Mouse (Mus musculus): ENCODE measurements around the gene H2-Q1. TPM values are rescaled to one million over a fixed set of nuclear protein-coding genes. Genes with fewer than 3 reads are reported as not detected.

Gene H2-Q1
- polyA plus RNA-seq, 1 experiment from 2014 or later = not detected

DNA sequence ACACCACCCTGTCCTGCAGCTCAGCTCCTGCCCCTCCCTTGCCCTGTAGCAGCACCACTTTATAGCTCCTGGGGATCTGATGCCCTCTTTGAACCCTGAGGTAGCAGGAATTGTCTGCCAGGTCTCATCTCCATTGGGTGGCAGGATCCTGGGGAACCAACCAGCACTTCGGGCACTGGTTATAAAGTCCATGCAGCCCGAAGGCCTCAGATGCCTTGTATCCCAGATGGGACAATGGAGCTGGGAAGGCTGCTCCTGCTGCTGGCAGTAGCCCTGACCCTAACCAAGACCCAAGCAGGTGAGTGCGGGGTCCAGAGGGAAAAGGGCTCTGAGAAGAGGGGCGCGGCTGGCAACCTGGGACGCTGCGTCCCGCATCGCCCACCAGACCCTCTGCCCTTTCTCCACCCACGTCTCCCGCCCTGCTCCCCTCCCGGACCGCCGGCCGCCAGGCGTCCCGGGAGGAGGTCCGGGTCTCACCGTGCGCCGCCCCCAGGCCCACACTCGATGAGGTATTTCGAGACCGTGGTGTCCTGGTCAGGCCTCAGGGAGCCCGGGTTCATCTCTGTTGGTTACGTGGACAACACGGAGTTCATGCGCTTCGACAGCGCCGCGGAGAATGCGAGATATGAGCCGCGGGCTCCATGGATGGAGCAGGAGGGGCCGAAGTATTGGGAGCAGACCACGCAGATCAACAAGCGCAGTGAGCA is 38.7 kb downstream of the H2-Q1 start:
- no peaks in the 10 kb centered on the region for H3K36me3 ChIP-seq (ENCODE audit: control insufficient read depth, insufficient read depth, low read length)
- ATAC-seq (ENCODE audit: insufficient read depth, low FRiP score, low TSS enrichment) = no peak
- peak overlapping the region; percentile 71 for H3K4me2 ChIP-seq (ENCODE audit: low read depth)
- H3K9ac ChIP-seq (ENCODE audit: low read length) = peak overlapping the region; percentile 35
- H3K9me3 ChIP-seq (ENCODE audit: control insufficient read depth, low read length) = no peaks in the 10 kb centered on the region
- H3K4me3 ChIP-seq (ENCODE audit: low read depth, low read length) = peak overlapping the region; percentile 31
- 3% methylated on average over 38 of the region's 38 CpGs for WGBS
- DNase-seq (ENCODE audit: low spot score) = peak; percentile 16
- no peak overlapping the region for H3K27ac ChIP-seq (ENCODE audit: low read depth, low read length)
- peaks cover 5% of the 10 kb centered on the region; the same call in 1 of the 2 replicates for H3K27me3 ChIP-seq (ENCODE audit: control insufficient read depth, insufficient read depth, low read length)
- no peaks in the 10 kb centered on the region for H3K4me1 ChIP-seq (ENCODE audit: control insufficient read depth, insufficient read depth, low read length)

DNA sequence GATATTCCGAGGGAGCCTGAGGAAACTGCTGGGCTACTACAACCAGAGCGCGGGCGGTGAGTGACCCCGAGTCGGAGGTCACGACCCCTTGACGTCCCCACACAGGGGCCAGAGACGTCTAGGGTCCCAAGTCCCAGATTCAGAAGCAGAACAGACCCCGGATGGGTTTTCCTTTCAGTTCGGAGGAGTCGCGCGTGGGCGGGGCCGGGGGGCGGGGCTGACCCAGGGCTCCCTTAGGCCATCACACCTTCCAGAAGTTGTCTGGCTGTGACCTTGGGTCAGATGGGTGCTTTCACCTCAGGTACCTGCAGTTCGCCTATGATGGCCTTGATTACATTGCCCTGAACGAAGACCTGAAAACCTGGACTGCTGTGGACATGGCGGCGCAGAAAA is 39.3 kb downstream of the H2-Q1 start:
- WGBS = 22% methylated on average over 21 of the region's 21 CpGs
- peaks cover 5% of the 10 kb centered on the region; the same call in 1 of the 2 replicates for H3K27me3 ChIP-seq (ENCODE audit: control insufficient read depth, insufficient read depth, low read length)
- no peaks in the 10 kb centered on the region for H3K9me3 ChIP-seq (ENCODE audit: control insufficient read depth, low read length)
- no peaks in the 10 kb centered on the region for H3K36me3 ChIP-seq (ENCODE audit: control insufficient read depth, insufficient read depth, low read length)
- H3K27ac ChIP-seq (ENCODE audit: low read depth, low read length) = no peak overlapping the region
- H3K4me2 ChIP-seq (ENCODE audit: low read depth) = peak overlapping the region; percentile 71
- peak overlapping the region; percentile 35; the same call in 1 of the 2 replicates for H3K9ac ChIP-seq (ENCODE audit: low read length)
- DNase-seq (ENCODE audit: low spot score) = no peak
- no peaks in the 10 kb centered on the region for H3K4me1 ChIP-seq (ENCODE audit: control insufficient read depth, insufficient read depth, low read length)
- no peak for ATAC-seq (ENCODE audit: insufficient read depth, low FRiP score, low TSS enrichment)
- peak overlapping the region; percentile 31 for H3K4me3 ChIP-seq (ENCODE audit: low read depth, low read length)

Other genes starting within 250 kb of the H2-Q1 start
- gene Ly6g6e, start 243.5 kb upstream of the H2-Q1 start, polyA plus RNA-seq (2014; fragmentation: Nextera tagmentation; extraction: Ambion mirVana) = 0.39 and 0.46 TPM in 2 replicates
- 1.0 and 3.2 TPM in 2 replicates for gene Ly6g6d, start 242.3 kb upstream of the H2-Q1 start, polyA plus RNA-seq (2014; fragmentation: Nextera tagmentation; extraction: Ambion mirVana)
- 1.3 and 1.4 TPM in 2 replicates for gene Ly6g6f, start 234.8 kb upstream of the H2-Q1 start, polyA plus RNA-seq (2014; fragmentation: Nextera tagmentation; extraction: Ambion mirVana)
- gene Abhd16a, start 231.1 kb upstream of the H2-Q1 start, polyA plus RNA-seq (2014; fragmentation: Nextera tagmentation; extraction: Ambion mirVana) = 50.5 and 59.9 TPM in 2 replicates
- gene Ly6g5c, start 212.1 kb upstream of the H2-Q1 start, polyA plus RNA-seq (2014; fragmentation: Nextera tagmentation; extraction: Ambion mirVana) = not detected in 2 replicates
- gene Ly6g5b, start 205.0 kb upstream of the H2-Q1 start, polyA plus RNA-seq (2014; fragmentation: Nextera tagmentation; extraction: Ambion mirVana) = 0.45 and 0.78 TPM in 2 replicates
- 26.1 and 28.9 TPM in 2 replicates for gene Gpank1, start 198.9 kb upstream of the H2-Q1 start, polyA plus RNA-seq (2014; fragmentation: Nextera tagmentation; extraction: Ambion mirVana)
- 303 and 319 TPM in 2 replicates for gene Csnk2b, start 198.4 kb upstream of the H2-Q1 start, polyA plus RNA-seq (2014; fragmentation: Nextera tagmentation; extraction: Ambion mirVana)
- 7.0 and 7.6 TPM in 2 replicates for gene D17H6S53E, start 194.0 kb upstream of the H2-Q1 start, polyA plus RNA-seq (2014; fragmentation: Nextera tagmentation; extraction: Ambion mirVana)
- gene Apom, start 188.4 kb upstream of the H2-Q1 start, polyA plus RNA-seq (2014; fragmentation: Nextera tagmentation; extraction: Ambion mirVana) = 0.81 and 0.93 TPM in 2 replicates
- 99.4 and 105 TPM in 2 replicates for gene Bag6, start 185.2 kb upstream of the H2-Q1 start, polyA plus RNA-seq (2014; fragmentation: Nextera tagmentation; extraction: Ambion mirVana)
- gene Prrc2a, start 155.5 kb upstream of the H2-Q1 start, polyA plus RNA-seq (2014; fragmentation: Nextera tagmentation; extraction: Ambion mirVana) = 185 and 194 TPM in 2 replicates
- gene Aif1, start 144.3 kb upstream of the H2-Q1 start, polyA plus RNA-seq (2014; fragmentation: Nextera tagmentation; extraction: Ambion mirVana) = 4.1 and 6.7 TPM in 2 replicates
- 5.8 and 9.1 TPM in 2 replicates for gene Lst1, start 132.0 kb upstream of the H2-Q1 start, polyA plus RNA-seq (2014; fragmentation: Nextera tagmentation; extraction: Ambion mirVana)
- 0.27 TPM in 1 of 2 replicates, not detected in the other for gene Ltb, start 126.0 kb upstream of the H2-Q1 start, polyA plus RNA-seq (2014; fragmentation: Nextera tagmentation; extraction: Ambion mirVana)
- gene Tnf, start 118.4 kb upstream of the H2-Q1 start, polyA plus RNA-seq (2014; fragmentation: Nextera tagmentation; extraction: Ambion mirVana) = 0.16 TPM in 1 of 2 replicates, not detected in the other
- gene Lta, start 115.1 kb upstream of the H2-Q1 start, polyA plus RNA-seq (2014; fragmentation: Nextera tagmentation; extraction: Ambion mirVana) = 0.28 TPM in 1 of 2 replicates, not detected in the other
- gene Gm16181, start 99.6 kb upstream of the H2-Q1 start, polyA plus RNA-seq (2014; fragmentation: Nextera tagmentation; extraction: Ambion mirVana) = 0.50 TPM in 1 of 2 replicates, not detected in the other
- gene Atp6v1g2, start 86.7 kb upstream of the H2-Q1 start, polyA plus RNA-seq (2014; fragmentation: Nextera tagmentation; extraction: Ambion mirVana) = 14.1 and 16.8 TPM in 2 replicates
- gene Nfkbil1, start 84.6 kb upstream of the H2-Q1 start, polyA plus RNA-seq (2014; fragmentation: Nextera tagmentation; extraction: Ambion mirVana) = 4.7 and 5.0 TPM in 2 replicates
- 634 and 672 TPM in 2 replicates for gene Ddx39b, start 78.7 kb upstream of the H2-Q1 start, polyA plus RNA-seq (2014; fragmentation: Nextera tagmentation; extraction: Ambion mirVana)
- gene H2-D1, start 57.7 kb upstream of the H2-Q1 start, polyA plus RNA-seq (2014; fragmentation: Nextera tagmentation; extraction: Ambion mirVana) = 47.9 and 56.5 TPM in 2 replicates
- gene H2-Q2, start 21.8 kb downstream of the H2-Q1 start, polyA plus RNA-seq (2014; fragmentation: Nextera tagmentation; extraction: Ambion mirVana) = 1.3 TPM in 1 of 2 replicates, not detected in the other
- gene H2-Q4, start 59.2 kb downstream of the H2-Q1 start, polyA plus RNA-seq (2014; fragmentation: Nextera tagmentation; extraction: Ambion mirVana) = 1.6 and 2.3 TPM in 2 replicates
- gene H2-Q6, start 104.4 kb downstream of the H2-Q1 start, polyA plus RNA-seq (2014; fragmentation: Nextera tagmentation; extraction: Ambion mirVana) = 0.99 and 1.4 TPM in 2 replicates
- 11.2 and 12.5 TPM in 2 replicates for gene H2-Q7, start 118.8 kb downstream of the H2-Q1 start, polyA plus RNA-seq (2014; fragmentation: Nextera tagmentation; extraction: Ambion mirVana)
- gene H2-Q10, start 149.7 kb downstream of the H2-Q1 start, polyA plus RNA-seq (2014; fragmentation: Nextera tagmentation; extraction: Ambion mirVana) = 0.28 and 0.81 TPM in 2 replicates
- not detected in 2 replicates for gene Pou5f1, start 185.6 kb downstream of the H2-Q1 start, polyA plus RNA-seq (2014; fragmentation: Nextera tagmentation; extraction: Ambion mirVana)
- 46.8 and 54.8 TPM in 2 replicates for gene Tcf19, start 196.4 kb downstream of the H2-Q1 start, polyA plus RNA-seq (2014; fragmentation: Nextera tagmentation; extraction: Ambion mirVana)
- gene Cchcr1, start 196.7 kb downstream of the H2-Q1 start, polyA plus RNA-seq (2014; fragmentation: Nextera tagmentation; extraction: Ambion mirVana) = 9.4 and 10.3 TPM in 2 replicates
- 0.85 and 0.89 TPM in 2 replicates for gene Psors1c2, start 212.8 kb downstream of the H2-Q1 start, polyA plus RNA-seq (2014; fragmentation: Nextera tagmentation; extraction: Ambion mirVana)
- 0.13 TPM in 1 of 2 replicates, not detected in the other for gene Cdsn, start 231.7 kb downstream of the H2-Q1 start, polyA plus RNA-seq (2014; fragmentation: Nextera tagmentation; extraction: Ambion mirVana)
- gene 2300002M23Rik, start 247.0 kb downstream of the H2-Q1 start, polyA plus RNA-seq (2014; fragmentation: Nextera tagmentation; extraction: Ambion mirVana) = not detected in 2 replicates

Data from neural tube, embryonic 11.5 days (tissue).